Mouse (Mus musculus) cortical plate, adult 2 months (tissue): ENCODE results near the gene Cby3.

Experiments used
- CTCF ChIP-seq: fragments of 200-500 bp; IDR thresholded peaks from 2 replicates; pipeline ENCODE4 v1.5.1; 2011; ENCODE audit warnings: mild to moderate bottlenecking, control low read depth, low read length; ENCODE audit not compliant: insufficient read depth; ENCODE audit errors: extremely low read depth
- POLR2A ChIP-seq: fragments of 200-500 bp; IDR thresholded peaks from 2 replicates; pipeline ENCODE4 v1.6.1; 2011; ENCODE audit warnings: mild to moderate bottlenecking, low read length, control low read depth; ENCODE audit not compliant: insufficient read depth; ENCODE audit errors: extremely low read depth

DNA sequence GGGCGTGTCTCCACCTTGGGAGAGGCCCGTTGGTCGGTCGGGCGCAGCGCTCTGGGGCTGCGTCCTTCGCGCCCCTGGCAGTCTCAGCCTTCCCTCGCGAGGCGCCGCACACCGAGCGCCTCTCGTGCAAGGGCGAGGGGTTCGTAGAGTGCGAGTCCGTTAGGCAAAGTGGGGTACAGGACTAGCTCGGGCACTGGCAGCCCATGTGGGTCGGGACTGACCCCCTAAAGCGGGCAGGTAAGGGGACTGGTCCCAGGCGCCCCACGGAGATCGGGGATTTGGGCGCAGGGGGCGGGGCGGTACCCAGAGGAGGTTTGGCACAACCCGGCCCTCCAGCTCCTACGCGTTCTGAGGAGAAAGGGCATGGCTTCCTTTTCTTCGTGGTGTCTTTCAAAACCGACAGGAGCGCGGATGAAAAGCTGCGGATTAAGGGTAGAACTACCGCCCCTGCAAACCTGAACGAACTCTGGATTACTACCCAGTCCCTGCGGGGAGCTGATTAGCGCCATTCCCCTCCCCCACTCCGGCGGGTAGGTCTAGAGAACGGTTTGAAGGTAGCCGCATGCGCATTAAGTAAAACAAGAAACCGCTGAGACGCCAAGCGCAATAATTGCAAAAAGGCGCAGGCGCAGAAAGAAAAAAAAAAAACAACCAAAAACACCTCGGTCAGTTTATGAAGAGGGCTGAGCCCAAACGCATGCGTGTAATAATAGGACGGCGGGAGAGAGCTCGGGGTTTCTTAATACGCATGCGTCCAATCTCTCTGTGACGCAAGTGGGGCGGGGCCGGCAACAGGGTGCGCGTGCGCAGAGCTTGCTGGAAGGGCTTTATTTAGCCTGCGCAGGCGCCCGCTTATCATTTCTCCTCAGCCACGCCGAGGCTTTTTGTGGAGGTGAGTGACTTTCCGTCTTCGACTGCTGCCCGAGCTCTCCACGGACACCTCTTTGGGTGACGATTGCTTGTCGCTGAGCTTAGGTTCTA, 22.9 kb downstream of the Cby3 start, which contains the start of gene Hnrnph1:
- TF ChIP-seq CTCF (no peak), POLR2A (peak; percentile 99)
